Mouse (Mus musculus) cerebellum, postnatal 25 days (tissue): ENCODE results near the gene Nufip2.
"Not testable (repeated sequence)": the region's sequence is repeated elsewhere in the genome, so short reads cannot be mapped to it uniquely, and the experiment has no call there.

ENCODE experiments used
- DNase-seq, 2 experiments: peaks; one replicate each; pipeline ENCODE4 v3.0.0; 2021; ENCODE audit warnings: mixed read lengths in 2 of 2

The Nufip2 gene

DNA sequence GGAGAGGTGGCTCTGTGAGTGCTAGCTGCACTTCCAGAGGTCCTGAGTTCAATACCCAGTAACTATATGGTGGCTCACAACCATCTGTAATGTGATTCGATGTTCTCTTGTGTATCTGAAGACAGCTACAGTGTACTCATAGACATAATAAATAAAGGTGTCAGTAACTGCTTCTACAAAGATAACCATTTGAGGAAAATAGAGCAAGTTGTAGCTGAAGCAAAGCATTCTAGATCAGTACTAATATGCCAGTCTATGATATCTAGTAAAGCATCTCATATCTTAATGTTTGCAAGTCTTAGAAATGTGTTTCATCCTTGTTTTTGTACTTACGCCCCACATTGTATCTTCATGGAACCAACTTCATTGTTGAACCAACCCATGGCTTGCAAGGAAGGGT lies 33.1 kb downstream of the Nufip2 start:
- DNase-seq = no peak

GRCm38 (mm10) chr11:77721389-77721788 lies 35.4 kb downstream of the Nufip2 start:
- DNase-seq = no peak

- DNase-seq = peak in 1 of 2 experiments; percentile 17
Observed at GRCm38 (mm10) chr11:77724766-77725165, 38.8 kb downstream of the Nufip2 start.

- no peak for DNase-seq
Observed at GRCm38 (mm10) chr11:77725183-77725582, 39.2 kb downstream of the Nufip2 start, which contains the start of gene Cryba1. Cryba1 (minus strand) TSS chr11:77725283.

- peak in 1 of 2 experiments; percentile 35 for DNase-seq
Observed at GRCm38 (mm10) chr11:77728587-77728986, 42.6 kb downstream of the Nufip2 start.

DNA sequence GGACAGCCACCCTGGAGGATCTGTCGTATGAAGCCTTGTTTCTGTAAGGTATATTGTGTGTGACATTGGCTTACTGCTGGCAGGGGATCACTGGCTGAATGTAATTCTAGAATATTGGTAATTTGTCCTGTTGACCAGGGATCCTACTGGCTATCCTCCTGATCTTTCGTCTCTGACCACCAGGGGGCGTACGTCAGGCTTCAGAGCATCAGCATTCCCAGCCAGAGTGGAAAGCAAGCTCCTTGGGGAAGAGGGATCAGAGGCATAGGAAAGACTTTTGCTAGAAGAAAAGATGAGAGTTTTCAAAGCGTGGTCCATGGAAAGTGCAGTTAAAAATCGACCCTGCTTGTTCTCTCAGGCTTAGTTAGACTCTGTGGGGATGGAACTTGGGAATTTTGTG lies 51.3 kb downstream of the Nufip2 start:
- peak; percentile 87 to 94 for DNase-seq

DNA sequence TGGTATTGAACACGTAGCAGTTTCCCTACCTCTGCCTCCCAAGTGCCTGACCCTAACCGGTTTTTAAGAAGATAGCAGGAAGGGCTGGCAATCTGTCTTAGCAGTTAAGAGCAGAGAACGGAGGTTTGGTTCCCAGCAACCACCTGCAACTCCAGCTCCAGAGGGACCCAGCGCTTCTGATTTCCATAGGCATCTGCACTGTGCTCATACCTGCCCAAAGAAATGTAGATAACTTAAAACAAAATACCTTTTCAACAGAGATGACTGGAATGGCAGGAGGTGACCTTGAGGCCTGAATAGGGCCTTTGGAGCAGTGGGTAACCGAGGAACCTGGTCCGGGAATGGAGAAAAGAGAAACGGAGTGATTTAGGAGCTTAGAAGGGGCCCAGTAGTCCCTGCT lies 52.6 kb downstream of the Nufip2 start:
- no peak for DNase-seq

DNA sequence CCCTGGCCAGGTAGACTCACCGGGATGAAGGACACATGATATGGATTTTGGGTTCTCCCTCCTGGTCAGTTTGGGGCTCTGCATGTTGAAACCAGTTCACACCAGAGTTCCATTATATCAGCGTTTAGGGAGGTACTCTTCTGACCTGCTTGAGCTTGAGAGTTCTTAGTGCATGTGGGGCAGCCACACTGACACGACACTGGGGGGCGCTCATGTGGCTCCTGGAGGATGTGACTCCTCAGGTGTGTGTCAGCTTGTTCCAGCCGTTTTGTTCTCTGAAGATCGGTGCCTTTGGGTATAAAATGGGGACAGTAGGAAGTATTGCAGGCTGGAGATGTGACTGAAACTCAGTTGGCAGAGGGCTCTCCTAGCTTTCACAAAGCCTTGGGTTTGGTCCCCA lies 58.0 kb downstream of the Nufip2 start:
- DNase-seq = peak; percentile 35 to 74

DNA sequence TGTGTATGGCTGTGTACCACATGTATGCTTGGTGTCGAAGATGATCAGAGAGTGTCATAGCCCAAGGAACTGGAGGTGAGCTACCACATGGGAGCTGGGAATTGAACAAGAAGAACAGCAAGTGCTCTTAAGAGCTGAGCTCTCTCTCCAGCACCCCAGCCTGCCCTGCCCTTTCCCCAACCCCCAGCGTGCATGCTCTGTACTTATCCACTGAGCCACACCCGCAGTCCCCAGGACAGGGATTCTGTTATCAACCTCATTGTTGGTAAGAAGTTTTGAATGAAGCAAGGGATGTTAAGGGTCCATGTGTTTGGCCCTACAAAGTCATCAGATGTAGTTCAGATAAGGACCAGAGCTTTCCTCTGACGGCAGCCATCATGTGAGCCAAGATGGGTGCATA lies 60.7 kb downstream of the Nufip2 start:
- no peak for DNase-seq

DNA sequence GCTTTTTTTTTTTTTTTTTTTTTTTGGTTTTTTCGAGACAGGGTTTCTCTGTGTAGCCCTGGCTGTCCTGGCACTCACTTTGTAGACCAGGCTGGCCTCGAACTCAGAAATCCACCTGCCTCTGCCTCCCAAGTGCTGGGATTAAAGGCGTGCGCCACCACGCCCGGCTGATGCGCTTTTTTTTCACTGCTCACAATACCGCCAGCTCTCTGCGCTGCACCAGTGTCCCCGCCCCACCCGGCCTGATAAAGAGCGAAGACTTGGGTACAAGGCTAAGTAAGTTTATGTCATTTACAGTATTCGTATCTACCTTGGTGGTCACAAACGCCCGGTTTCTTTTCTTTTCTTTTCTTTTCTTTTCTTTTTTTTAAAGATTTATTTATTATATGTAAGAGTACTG lies 61.1 kb downstream of the Nufip2 start:
- not testable (repeated sequence) for DNase-seq

- no peak for DNase-seq
Observed at GRCm38 (mm10) chr11:77748996-77749395, 63.0 kb downstream of the Nufip2 start.

GRCm38 (mm10) chr11:77752525-77752924 lies 66.6 kb downstream of the Nufip2 start:
- DNase-seq = no peak

DNA sequence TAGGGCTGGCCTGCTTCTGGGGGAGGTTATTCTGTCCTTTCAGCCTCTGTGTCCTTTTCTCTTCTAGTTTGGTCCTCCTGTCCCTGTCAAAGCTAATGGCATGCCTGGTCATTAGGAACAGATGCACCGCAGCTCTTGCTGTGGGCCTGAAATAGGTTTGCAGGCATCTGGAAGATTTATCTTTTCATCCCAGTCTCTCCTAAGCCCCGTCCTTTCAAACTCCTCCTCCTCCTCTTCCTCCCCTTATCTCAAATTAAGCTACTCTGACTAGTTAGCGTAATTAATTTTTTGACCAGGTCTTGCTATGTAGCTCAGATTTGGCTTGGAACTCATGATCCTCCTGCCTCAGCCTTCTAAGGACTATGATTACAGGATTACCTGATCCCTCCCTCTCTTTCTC lies 67.5 kb downstream of the Nufip2 start:
- no peak for DNase-seq

- DNase-seq = no peak
Observed at GRCm38 (mm10) chr11:77760031-77760430, 74.1 kb downstream of the Nufip2 start.

DNA sequence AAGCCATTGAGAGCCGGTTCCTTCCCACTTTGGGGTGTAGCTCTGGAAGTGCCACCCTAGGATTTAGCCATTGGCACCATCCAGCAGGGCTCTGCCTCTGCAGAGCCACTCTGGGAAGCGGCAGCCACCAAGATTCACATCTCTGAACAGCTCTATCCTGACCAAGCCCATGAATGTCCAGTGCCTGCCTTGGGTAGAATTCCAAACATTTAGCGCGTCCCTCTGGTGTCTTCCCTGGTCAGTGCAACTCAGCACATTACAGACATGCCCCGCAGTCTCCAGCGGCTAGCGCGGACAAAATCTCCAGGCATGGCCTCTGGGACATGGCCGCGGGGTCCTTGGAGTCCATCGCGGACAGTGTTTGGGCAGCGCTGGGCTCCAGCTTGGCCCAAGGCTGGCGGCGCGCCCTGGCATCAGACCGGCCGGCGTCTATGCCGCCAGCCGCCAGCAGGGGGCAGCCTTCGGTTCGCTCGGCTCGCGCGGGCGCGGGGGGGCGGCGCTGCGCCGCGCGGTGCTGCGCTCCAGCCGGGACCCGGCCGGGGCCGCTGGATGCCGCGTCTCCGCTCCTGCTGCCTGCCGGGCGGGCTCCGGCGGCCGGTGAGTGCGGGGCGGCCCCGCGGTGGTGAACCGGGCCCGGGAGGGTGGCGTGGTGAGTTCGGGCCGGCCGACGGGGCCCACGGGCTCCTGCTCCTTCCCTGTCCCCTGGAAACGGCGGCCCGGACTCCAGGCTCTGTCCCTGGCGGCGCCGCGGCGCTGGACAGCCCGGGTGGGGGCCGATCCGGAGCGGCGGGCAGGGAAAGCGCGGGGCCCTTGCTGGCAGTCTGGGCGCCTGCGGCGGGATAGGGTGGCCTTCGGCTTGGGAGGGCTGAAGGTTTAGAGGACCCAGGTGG lies 77.1 kb downstream of the Nufip2 start, which contains the start of gene Myo18a:
TSS of gene Myo18a (plus strand) at position 464 of the 890 bp plus-strand sequence.
- peak; percentile 95 to 98 for DNase-seq

DNA sequence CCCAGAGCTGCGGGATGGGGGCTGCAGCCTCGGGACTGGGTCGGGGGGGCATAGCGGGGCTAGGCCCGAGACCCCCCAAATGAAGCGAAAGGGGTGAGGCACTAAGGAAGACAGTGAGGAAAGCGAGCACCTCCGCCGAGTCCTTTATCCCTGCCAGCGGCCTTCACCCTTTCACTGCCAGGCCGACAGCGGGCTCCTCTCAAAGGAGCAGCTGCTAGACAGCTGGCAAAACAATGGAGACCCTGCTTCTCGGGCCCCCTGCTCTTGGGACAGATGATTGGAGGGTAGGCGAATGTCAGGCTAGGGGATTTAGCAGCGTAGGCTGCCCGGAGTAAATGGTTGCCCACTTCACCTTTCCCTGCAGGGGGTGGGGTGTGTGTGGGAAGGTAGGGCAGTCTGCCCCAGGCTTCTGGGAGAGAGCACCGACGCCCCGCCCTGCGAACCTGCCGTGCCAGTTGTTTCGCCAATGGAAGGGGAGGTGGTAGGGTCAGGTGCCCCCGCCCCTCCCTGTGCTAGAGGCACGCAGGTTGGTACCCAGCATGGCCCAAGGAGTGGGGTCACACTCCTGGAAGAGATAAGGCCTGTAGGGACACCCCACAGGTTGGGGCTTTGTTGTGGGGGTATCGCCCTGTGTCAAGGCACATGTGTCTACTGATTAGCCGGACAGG lies 77.9 kb downstream of the Nufip2 start:
- DNase-seq = peak; percentile 62 to 65

DNA sequence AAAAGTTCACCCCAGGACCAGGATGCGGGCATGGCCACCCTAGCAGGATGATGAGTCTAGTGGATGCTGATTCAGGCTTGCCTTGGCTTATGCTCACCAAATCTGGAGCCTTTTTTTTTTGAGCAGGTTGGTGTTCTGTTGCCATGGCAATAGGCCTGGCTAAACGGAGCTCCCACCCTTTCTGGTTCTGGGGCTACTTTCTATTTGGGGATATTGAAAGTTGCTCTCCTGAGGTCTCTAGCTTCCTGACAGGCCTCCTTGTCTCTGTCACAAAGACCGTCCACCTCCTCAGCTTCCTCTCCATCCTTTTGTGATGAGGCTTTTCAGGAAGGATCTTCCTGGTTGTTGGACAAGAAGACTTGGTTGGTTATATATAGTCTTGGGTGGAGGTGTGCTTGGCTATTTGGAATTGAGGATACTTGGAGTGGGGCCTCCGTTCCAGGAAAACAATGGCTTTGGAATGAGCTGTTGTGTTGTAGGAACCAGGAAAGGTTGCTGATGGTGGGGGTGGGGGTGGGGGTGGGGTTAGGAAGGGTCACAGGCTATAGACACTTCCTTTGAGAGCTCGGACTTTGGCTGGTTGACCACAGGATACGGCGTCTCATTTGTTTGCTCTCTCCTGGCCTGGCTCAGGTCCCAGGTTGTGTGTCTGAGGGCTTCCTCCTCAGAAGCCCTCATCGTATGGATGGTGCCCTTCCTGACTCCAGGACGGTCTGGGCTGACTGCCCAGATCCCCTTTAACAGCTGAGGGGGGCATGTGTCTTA lies 78.9 kb downstream of the Nufip2 start:
- DNase-seq = peak; percentile 30 to 32

- no peak for DNase-seq
Observed at GRCm38 (mm10) chr11:77765459-77765777, 79.5 kb downstream of the Nufip2 start.

GRCm38 (mm10) chr11:77766351-77767001 lies 80.5 kb downstream of the Nufip2 start:
- peak; percentile 41 to 65 for DNase-seq

DNA sequence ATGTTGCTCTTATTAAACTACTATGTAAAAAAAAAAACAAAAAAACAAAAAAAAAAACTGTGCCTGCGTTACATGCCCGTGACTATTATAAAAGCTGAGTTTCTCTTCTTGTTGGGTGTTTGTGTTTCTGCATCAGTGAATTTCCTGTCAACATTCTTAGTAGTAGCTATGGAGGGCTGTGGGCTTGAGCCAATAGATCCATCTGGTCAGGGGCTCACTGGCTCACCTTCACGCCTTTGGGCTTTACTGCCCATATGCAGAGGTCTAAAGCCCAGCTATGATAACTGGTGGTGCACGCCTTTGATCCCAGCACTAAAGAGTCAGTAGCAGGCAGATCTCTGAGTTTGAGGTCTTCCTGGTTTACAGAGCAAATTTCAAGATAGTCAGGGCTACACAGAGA lies 83.5 kb downstream of the Nufip2 start:
- no peak for DNase-seq

GRCm38 (mm10) chr11:77770346-77770745 lies 84.4 kb downstream of the Nufip2 start:
- DNase-seq = no peak

- peak; percentile 23 to 40 for DNase-seq
Observed at GRCm38 (mm10) chr11:77771879-77772713, 86.1 kb downstream of the Nufip2 start.
